Mouse (Mus musculus) CD4-positive, CD25-positive, alpha-beta regulatory T cell, adult 4 months (primary cell): ENCODE measurements around the gene Cltc. TPM values are rescaled to one million over a fixed set of nuclear protein-coding genes. Genes with fewer than 3 reads are reported as not detected.

Source experiments
- ATAC-seq: one replicate; pipeline ENCODE4 v1.8.0; 2017
- polyA plus RNA-seq, 2 experiments: library from polyadenylated mRNA; unstranded; fragments of 100-300 nt; shearing (Covaris generic); gene quantifications; one replicate each; pipeline ENCODE4 v1.2.1; 2017

The Cltc gene
- polyA plus RNA-seq, 2 experiments from 2014 or later = 80.2 to 87.2 TPM

- no peak for ATAC-seq
Observed at GRCm38 (mm10) chr11:86646136-86646834, 111.1 kb downstream of the Cltc start.

DNA sequence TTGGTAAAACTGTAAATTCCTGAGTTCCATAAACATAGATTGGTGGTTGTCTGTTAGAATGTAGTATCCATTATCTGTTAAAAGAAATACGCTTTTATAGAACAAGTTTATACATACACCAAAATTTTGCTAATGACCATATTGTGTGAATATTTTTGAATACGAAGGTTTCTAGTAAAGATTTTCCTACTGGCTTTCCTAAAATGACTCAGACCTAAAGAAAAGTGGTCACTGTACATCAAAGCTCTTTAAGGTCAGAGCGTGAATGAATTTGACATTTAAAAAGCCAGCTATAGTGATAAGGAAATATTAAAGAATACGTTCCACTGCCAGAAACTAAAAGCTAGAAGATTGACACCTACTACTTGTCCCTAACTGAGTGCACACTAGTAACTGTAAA lies 112.8 kb downstream of the Cltc start:
- ATAC-seq = no peak

Other genes starting within 250 kb of the Cltc start
- gene Rps6kb1, start 212.8 kb downstream of the Cltc start, polyA plus RNA-seq = 10 to 100 TPM; 58.9 to 62.5 TPM
- 1 to 10 TPM; 4.0 to 6.7 TPM for gene Tubd1, start 212.6 kb downstream of the Cltc start, polyA plus RNA-seq
- 100 to 1,000 TPM; 405 to 430 TPM for gene Vmp1, start 73.7 kb downstream of the Cltc start, polyA plus RNA-seq
- 10 to 100 TPM in 1 of 2 experiments, 1 to 10 TPM in 1; 9.8 to 10.7 TPM for gene Ptrh2, start 73.6 kb downstream of the Cltc start, polyA plus RNA-seq
- 10 to 100 TPM; 23.6 to 24.4 TPM for gene Dhx40, start 50.2 kb upstream of the Cltc start, polyA plus RNA-seq
- 10 to 100 TPM in 1 of 2 experiments, 1 to 10 TPM in 1; 7.4 to 11.2 TPM for gene Ypel2, start 236.1 kb upstream of the Cltc start, polyA plus RNA-seq